Mouse (Mus musculus) embryonic fibroblast, embryonic 13.5 days (primary cell): Measurements from ENCODE around the gene Pcdh17. TPM values are rescaled to one million over a fixed set of nuclear protein-coding genes. Genes with fewer than 3 reads are reported as not detected.

ENCODE experiments used
- H3K27ac ChIP-seq: 2 replicates; pipeline ENCODE4 v1.5.1; 2012; ENCODE audit warnings: low read length, control low read depth, inconsistent platforms; ENCODE audit not compliant: insufficient read depth
- H3K4me1 ChIP-seq: 2 replicates; pipeline ENCODE4 v1.6.1; 2011; ENCODE audit warnings: low read length; ENCODE audit not compliant: control insufficient read depth, insufficient read depth
- H3K4me3 ChIP-seq: 2 replicates; pipeline ENCODE4 v1.5.1; 2011; ENCODE audit warnings: mild to moderate bottlenecking, control low read depth, low read length; ENCODE audit not compliant: insufficient read depth
- CTCF ChIP-seq: IDR thresholded peaks from 2 replicates; pipeline ENCODE4 v1.5.1; 2011; ENCODE audit warnings: mild to moderate bottlenecking, control low read depth, low read length, moderate library complexity, borderline replicate concordance; ENCODE audit not compliant: insufficient read depth
- POLR2A ChIP-seq: IDR thresholded peaks from 2 replicates; pipeline ENCODE4 v1.6.1; 2011; ENCODE audit warnings: low read depth, mild to moderate bottlenecking, control low read depth, low read length, moderate library complexity
- polyA plus RNA-seq: library from polyadenylated mRNA; stranded (reverse); fragments of >200 nt; gene quantifications from 2 replicates; pipeline ENCODE4 v1.2.4, GENCODE M21; 2011; ENCODE audit warnings: low read depth; ENCODE audit not compliant: missing spikeins, insufficient read length

Gene Pcdh17
- polyA plus RNA-seq, 1 experiment: 0.61 TPM

DNA sequence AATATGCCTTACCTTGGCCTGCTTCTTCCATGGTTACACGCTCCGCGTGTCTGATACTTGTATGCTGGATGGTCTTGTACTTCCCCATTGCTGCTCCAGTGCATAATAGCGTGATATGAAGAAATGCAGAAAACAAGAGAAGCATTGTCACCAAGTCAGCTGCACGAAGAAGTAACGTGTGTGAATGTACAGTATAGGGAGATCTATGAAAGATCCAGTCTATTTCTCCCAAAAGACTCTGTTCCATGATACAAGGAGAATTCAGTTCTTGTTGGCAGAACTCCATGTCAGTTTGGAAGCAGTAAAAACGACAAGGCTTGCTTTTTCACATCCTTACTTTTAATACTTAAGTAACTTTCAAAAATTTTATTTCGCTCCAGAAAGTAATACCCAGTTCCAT lies 33.0 kb downstream of the Pcdh17 start:
- no peaks in the 10 kb centered on the region for H3K4me1 ChIP-seq
- TF ChIP-seq POLR2A (no peak), CTCF (no peak)
- no peak overlapping the region for H3K27ac ChIP-seq
- no peak overlapping the region for H3K4me3 ChIP-seq

DNA sequence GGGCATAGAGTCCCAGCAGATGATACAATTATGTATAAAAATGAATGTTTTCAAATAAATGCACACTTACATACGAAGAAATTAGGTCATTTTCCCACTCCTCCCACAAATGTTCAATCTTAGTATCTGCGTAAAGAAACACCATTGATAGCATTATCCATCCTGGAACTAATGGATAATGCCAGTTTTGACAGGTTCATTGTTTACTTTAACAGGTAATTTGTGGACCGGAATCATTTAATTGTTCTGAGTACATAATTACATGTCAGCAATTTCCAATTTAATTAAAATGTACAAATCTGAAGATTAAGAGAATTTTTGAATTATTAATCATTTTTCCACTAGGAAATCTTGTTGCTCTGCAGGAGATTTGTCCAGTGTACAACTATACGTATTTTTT lies 33.5 kb downstream of the Pcdh17 start:
- H3K4me1 ChIP-seq: no peaks in the 10 kb centered on the region
- H3K27ac ChIP-seq: no peak overlapping the region
- H3K4me3 ChIP-seq: no peak overlapping the region
- TF ChIP-seq POLR2A: no peak
- TF ChIP-seq CTCF: no peak

DNA sequence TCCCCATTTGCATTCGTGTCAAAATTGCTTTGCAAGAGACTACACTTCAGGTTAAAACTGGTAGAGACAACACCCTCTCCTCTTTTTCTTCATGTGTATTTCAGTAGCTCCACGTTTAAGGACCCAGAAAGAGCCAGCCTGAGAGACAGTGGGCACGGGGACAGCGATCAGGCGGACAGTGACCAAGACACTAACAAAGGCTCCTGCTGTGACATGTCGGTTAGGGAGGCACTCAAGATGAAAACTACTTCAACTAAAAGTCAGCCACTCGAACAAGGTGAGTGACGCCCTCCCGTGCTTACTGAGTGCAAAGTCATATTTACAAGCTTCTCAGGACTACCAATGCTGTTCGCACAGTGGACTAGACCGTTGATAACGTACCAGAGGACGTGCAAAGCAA lies 34.0 kb downstream of the Pcdh17 start:
- TF ChIP-seq POLR2A: no peak
- no peak for TF ChIP-seq CTCF
- Histone ChIP-seq H3K4me3 (no peak overlapping the region), H3K4me1 (no peaks in the 10 kb centered on the region), H3K27ac (no peak overlapping the region)

DNA sequence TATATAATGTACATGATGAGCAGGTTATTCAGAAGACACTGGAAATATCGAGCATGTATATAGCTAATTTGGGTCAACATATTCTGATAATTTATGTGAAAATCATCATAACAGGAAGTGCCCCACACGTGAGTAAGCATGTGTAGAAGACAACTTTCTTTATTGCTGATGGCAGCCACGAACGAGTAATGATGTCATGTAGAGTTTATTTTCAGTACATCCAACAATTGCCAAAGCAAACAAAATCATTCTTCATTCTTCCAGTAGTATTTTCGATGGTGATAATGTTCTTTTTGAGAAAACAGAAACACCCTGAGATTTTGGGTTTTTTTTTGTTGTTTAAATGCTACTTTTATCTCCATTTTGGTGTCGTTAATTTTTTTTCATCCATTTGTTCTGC lies 37.2 kb downstream of the Pcdh17 start:
- H3K27ac ChIP-seq: no peak overlapping the region
- TF ChIP-seq POLR2A: no peak
- no peak for TF ChIP-seq CTCF
- no peak overlapping the region for H3K4me3 ChIP-seq
- H3K4me1 ChIP-seq: no peaks in the 10 kb centered on the region

DNA sequence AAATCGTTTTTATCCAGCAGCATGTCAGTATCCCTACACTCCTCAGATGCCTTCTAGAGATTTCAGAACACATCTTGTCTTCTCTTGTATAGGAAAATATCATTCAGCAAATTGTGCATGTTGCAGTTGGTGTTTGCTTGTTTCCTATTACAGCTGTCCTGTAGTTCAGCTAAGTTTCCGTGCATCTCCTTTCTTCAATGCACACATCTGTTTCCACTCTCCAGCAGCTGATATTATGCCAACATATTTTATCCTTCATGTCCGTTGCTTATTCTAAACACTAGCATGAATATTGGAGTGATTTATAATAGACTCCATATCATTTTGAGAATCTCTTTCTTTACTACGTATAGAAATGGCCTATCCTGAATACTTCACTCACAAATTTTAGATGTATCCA lies 41.0 kb downstream of the Pcdh17 start:
- no peak for TF ChIP-seq CTCF
- no peaks in the 10 kb centered on the region for H3K4me1 ChIP-seq
- no peak overlapping the region for H3K27ac ChIP-seq
- H3K4me3 ChIP-seq: no peak overlapping the region

DNA sequence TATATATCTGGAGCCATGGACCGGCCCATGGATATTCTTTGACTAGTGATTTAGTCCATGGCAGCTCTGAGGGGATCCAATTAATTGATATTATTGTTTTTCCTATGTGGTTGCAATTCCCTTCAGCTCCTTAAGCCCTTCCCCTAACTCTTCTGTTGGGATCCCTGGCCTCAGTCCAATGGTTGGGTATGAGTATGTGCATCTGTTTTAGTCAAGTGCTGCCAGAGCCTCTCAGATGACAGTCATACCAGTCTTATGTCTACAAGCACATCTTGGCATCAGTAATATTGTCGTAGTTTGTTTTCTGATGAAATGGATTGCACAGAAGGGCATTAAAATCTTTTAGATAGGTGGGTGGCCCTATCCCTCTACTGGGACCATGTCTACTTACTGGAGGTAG lies 67.6 kb downstream of the Pcdh17 start:
- no peak for TF ChIP-seq POLR2A
- H3K4me3 ChIP-seq: no peak overlapping the region
- no peaks in the 10 kb centered on the region for H3K4me1 ChIP-seq
- no peak overlapping the region for H3K27ac ChIP-seq

DNA sequence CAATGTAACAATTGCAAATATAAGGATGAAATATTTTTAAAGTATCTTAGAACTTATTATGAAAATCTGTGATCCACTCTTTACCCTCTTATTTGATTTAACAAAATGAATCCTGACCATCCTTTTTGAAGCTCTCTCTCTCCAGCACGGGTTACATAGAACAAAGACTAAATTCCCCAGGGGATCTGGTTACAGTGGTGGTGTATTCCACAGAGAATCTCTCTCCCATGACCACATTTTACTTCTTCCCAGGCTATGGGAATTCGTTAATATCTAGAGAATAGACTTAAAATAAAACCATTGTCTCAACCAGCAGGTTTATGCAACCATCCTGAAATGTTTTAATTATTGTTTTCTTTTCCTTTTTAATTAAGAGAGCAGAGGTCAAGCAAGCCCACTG lies 89.0 kb downstream of the Pcdh17 start:
- TF ChIP-seq CTCF (no peak), POLR2A (no peak)
- H3K4me1 ChIP-seq: no peaks in the 10 kb centered on the region
- no peak overlapping the region for H3K4me3 ChIP-seq
- H3K27ac ChIP-seq: no peak overlapping the region

DNA sequence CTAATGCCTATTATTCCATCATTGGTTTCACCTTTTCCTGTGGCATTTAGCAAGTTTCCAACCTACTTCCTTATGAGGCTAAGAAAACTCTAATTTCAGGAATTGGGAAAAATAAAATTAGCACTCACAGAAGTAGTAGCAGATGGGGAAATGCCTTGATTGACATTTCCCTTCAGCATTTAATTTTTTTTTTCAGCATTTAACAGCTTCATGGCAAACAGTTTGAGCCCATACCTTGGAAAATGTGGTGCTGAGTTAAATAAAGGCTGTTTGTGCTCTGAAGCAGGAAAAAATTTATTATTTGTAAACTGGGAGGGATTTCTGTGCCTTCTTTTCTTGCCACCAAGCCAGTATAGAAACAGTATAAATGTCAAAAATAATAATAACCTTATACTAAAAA lies 91.9 kb downstream of the Pcdh17 start:
- no peak for TF ChIP-seq CTCF
- no peak for TF ChIP-seq POLR2A

DNA sequence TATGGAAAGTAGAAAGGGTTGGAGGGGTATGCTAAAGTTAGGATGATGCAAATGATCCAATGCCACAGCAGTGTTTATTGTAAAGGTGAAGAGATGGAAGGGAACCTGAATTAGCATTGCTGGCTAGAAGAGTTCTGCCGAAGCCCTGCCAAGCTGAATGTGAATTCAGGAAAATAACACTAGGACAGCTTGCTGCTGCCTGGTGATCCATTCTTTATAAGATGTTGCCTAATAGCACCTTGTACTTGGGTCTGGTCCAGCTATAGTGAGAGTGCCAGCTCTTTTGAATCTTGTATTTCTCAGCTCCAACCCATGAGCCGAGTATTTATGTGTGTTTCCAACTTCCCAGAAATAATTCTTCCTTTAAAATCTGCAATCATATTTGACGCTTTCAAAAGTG lies 98.5 kb downstream of the Pcdh17 start:
- Histone ChIP-seq H3K4me1 (no peaks in the 10 kb centered on the region), H3K27ac (no peak overlapping the region), H3K4me3 (no peak overlapping the region)
- TF ChIP-seq CTCF: no peak
- TF ChIP-seq POLR2A: no peak

More for the DNA sequence above, 91.9 kb downstream of the Pcdh17 start:
- no peaks in the 10 kb centered on the region for H3K4me1 ChIP-seq
- no peak overlapping the region for H3K4me3 ChIP-seq
- H3K27ac ChIP-seq: no peak overlapping the region

DNA sequence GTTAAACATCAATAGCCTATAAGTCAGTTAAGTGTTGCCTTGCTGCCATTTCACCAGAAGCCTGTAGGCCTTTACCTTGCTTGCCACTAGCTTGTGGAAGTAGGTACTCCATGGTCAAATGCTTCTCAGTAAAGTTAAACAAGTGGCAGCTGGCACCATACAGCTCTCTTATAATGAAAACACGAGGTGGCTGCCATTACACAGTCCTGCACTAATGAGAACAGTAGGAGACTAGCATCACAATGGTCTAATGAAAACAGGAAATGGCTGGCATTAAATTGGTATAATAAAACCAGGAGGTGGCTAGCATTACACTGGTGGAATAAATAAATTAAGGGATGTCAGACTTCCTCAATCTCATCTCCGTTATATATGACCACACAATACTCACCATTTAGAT lies 102.6 kb downstream of the Pcdh17 start:
- Histone ChIP-seq H3K27ac (no peak overlapping the region), H3K4me3 (no peak overlapping the region), H3K4me1 (no peaks in the 10 kb centered on the region)
- TF ChIP-seq POLR2A (no peak), CTCF (no peak)

DNA sequence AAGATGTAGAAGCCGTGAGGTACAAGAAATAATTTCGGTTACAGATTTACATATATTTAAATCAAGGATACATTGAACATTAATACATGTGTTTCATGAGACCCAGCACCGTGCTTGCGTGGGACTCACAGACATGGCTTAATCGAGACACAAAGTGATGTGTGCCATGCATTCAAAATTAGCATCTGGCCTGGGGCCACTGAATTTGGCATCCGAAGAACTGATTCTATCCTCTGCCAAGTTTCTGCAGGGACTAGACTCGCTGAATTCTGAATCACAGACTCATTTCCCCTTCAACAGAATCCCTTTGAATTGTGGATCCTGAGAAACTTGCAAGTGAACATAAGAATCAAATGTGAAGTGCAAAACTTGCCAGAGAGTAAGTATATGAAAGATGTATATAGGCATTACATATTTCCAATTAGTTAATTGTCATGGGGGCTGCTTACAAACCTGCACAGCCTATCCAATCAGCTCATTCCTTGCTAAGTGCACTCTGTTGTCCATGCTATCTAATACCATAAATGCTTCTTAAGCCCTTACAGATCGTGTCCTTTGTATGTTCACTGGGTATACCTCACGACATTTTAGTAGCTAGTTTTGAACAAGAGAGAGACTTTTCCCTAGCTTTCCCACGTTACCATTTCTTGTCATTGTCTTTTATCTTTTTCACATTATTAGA lies 104.3 kb downstream of the Pcdh17 start:
- Histone ChIP-seq H3K4me3 (no peak overlapping the region), H3K27ac (no peak overlapping the region), H3K4me1 (no peaks in the 10 kb centered on the region)
- TF ChIP-seq POLR2A (no peak), CTCF (no peak)
